Mouse (Mus musculus) bone marrow macrophage, adult 2 months (primary cell): Measurements from ENCODE around the gene Homer3.
A peak's percentile ranks its signal among the peaks of the same experiment; 100 is the strongest.

Experiments used
- CTCF ChIP-seq: IDR thresholded peaks from 2 replicates; pipeline ENCODE4 v1.5.1; 2012; ENCODE audit warnings: low read depth, mild to moderate bottlenecking, low read length, moderate library complexity
- POLR2A ChIP-seq: IDR thresholded peaks from 2 replicates; pipeline ENCODE4 v1.6.1; 2012; ENCODE audit warnings: mild to moderate bottlenecking, low read depth, low read length, borderline replicate concordance

DNA sequence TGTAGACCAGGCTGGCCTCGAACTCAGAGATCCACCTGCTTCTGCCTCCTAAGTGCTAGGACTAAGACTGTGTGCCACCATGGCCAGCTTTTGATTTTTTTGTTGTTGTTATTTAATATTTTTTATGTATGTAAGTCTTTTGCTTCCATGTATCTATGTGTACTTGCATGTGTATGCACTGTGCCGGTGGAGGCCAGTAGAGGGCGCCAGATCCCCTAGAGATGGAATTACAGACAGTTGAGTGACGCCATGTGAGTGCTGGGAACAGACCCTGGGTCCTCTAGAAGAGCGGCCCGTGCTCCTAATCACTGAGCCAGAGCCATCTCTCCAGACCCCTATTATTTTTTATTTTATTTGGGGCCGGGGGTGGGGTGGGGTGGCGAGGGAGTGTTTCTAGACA is 4.1 kb downstream of the Homer3 start:
- peak; percentile 38 for TF ChIP-seq CTCF
- TF ChIP-seq POLR2A, result no peak
